Mouse (Mus musculus): ENCODE measurements around the gene Dcxr. TPM values are rescaled to one million over a fixed set of nuclear protein-coding genes. Genes with fewer than 3 reads are reported as not detected.

Dcxr gene
- 5.4 TPM for polyA plus RNA-seq (2017; shearing (Covaris generic))

GRCm38 (mm10) chr11:120727169-120727527 lies at the start of gene Dcxr:
Dcxr (minus strand) TSS chr11:120727281.

GRCm38 (mm10) chr11:120762672-120763041 lies 35.6 kb upstream of the Dcxr start, which contains the start of gene Hmga1b:
Hmga1b (plus strand) TSS chr11:120762794.

GRCm38 (mm10) chr11:120731858-120732680 lies 5.0 kb upstream of the Dcxr start, which contains the start of gene Cbr2:
Cbr2 (minus strand) TSS chr11:120732114.

GRCm38 (mm10) chr11:120721124-120722066 lies 5.7 kb downstream of the Dcxr start, which contains the start of gene Rac3:
Rac3 (plus strand) TSS chr11:120721470.

GRCm38 (mm10) chr11:120713580-120714518 lies 13.2 kb downstream of the Dcxr start, which contains the start of the genes Cenpx and Lrrc45:
Cenpx (minus strand) TSS chr11:120713738.
Lrrc45 (plus strand) TSS chr11:120713925.

Other genes starting within 250 kb of the Dcxr start
- gene Mrpl12, start 242.7 kb downstream of the Dcxr start, polyA plus RNA-seq (2017; shearing (Covaris generic)), result 29.6 TPM
- gene Slc25a10, start 235.4 kb downstream of the Dcxr start, polyA plus RNA-seq (2017; shearing (Covaris generic)), result 7.6 TPM
- not detected for gene Gcgr, start 196.6 kb downstream of the Dcxr start, polyA plus RNA-seq (2017; shearing (Covaris generic))
- gene Mcrip1, start 177.6 kb downstream of the Dcxr start, polyA plus RNA-seq (2017; shearing (Covaris generic)), result 59.6 TPM
- gene Ppp1r27, start 176.1 kb downstream of the Dcxr start, polyA plus RNA-seq (2017; shearing (Covaris generic)), result not detected
- 172 TPM for gene P4hb, start 154.0 kb downstream of the Dcxr start, polyA plus RNA-seq (2017; shearing (Covaris generic))
- gene Arhgdia, start 145.7 kb downstream of the Dcxr start, polyA plus RNA-seq (2017; shearing (Covaris generic)), result 768 TPM
- 279 TPM for gene Alyref, start 128.9 kb downstream of the Dcxr start, polyA plus RNA-seq (2017; shearing (Covaris generic))
- gene Anapc11, start 128.9 kb downstream of the Dcxr start, polyA plus RNA-seq (2017; shearing (Covaris generic)), result 67.7 TPM
- not detected for gene Npb, start 118.8 kb downstream of the Dcxr start, polyA plus RNA-seq (2017; shearing (Covaris generic))
- 135 TPM for gene Pcyt2, start 109.3 kb downstream of the Dcxr start, polyA plus RNA-seq (2017; shearing (Covaris generic))
- 155 TPM for gene Sirt7, start 102.0 kb downstream of the Dcxr start, polyA plus RNA-seq (2017; shearing (Covaris generic))
- gene Mafg, start 93.7 kb downstream of the Dcxr start, polyA plus RNA-seq (2017; shearing (Covaris generic)), result 31.8 TPM
- gene Pycr1, start 83.5 kb downstream of the Dcxr start, polyA plus RNA-seq (2017; shearing (Covaris generic)), result 0.44 TPM
- gene Myadml2, start 79.1 kb downstream of the Dcxr start, polyA plus RNA-seq (2017; shearing (Covaris generic)), result not detected
- not detected for gene Notum, start 66.1 kb downstream of the Dcxr start, polyA plus RNA-seq (2017; shearing (Covaris generic))
- gene Aspscr1, start 54.3 kb downstream of the Dcxr start, polyA plus RNA-seq (2017; shearing (Covaris generic)), result 111 TPM
- 85.8 TPM for gene Cenpx, start 13.5 kb downstream of the Dcxr start, polyA plus RNA-seq (2017; shearing (Covaris generic))
- 52.6 TPM for gene Lrrc45, start 13.4 kb downstream of the Dcxr start, polyA plus RNA-seq (2017; shearing (Covaris generic))
- not detected for gene Rac3, start 5.8 kb downstream of the Dcxr start, polyA plus RNA-seq (2017; shearing (Covaris generic))
- not detected for gene Cbr2, start 4.8 kb upstream of the Dcxr start, polyA plus RNA-seq (2017; shearing (Covaris generic))
- 9.5 TPM for gene Hmga1b, start 35.5 kb upstream of the Dcxr start, polyA plus RNA-seq (2017; shearing (Covaris generic))
- 29.1 TPM for gene Rfng, start 56.9 kb upstream of the Dcxr start, polyA plus RNA-seq (2017; shearing (Covaris generic))
- 70.8 TPM for gene Gps1, start 57.0 kb upstream of the Dcxr start, polyA plus RNA-seq (2017; shearing (Covaris generic))
- 42.8 TPM for gene Dus1l, start 69.1 kb upstream of the Dcxr start, polyA plus RNA-seq (2017; shearing (Covaris generic))
- 39.2 TPM for gene Fasn, start 97.3 kb upstream of the Dcxr start, polyA plus RNA-seq (2017; shearing (Covaris generic))
- not detected for gene Ccdc57, start 205.6 kb upstream of the Dcxr start, polyA plus RNA-seq (2017; shearing (Covaris generic))
- gene Slc16a3, start 221.2 kb upstream of the Dcxr start, polyA plus RNA-seq (2017; shearing (Covaris generic)), result 7.9 TPM